Mouse (Mus musculus): Measurements from ENCODE around the gene Ing2.

DNA sequence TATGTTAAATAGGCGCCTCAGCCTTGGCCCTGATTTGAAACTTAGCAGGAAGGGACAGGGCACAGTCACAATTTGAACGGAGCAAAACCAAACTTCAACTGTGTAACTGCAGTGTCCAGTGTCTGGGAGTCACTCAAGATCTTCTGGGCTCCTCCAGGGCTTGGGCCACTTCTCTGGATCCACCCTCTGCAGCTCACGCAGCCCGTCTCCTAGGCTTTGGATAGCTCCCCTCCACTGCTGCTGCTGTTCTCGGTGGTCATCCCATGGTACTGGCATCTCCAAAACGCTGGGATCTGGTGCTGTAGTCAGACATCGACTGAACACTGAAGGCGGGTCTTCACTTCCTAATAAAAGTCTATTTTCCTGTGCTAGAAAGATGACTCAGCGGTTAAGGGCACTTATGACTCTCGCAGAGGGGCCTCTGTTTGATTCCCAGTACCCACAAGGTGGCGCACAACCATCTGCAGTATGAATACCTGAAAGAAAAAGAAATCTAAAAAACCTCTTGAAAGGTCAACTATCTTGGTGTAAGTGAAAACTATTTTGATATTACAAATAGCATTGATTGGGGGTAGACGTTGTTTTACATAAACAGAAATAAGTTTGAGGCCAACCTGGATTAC, 14.5 kb upstream of the Ing2 start:
- TF ChIP-seq E2F4 (IDR thresholded peaks at IDR 0.05; ENCODE audit: insufficient replicate concordance, low read depth, low read length) = no peak
- peak; percentile 16 to 62; a peak in 3 of 4 replicates for TF ChIP-seq CTCF (conservative IDR thresholded peaks at IDR 0.05 in 1 of 2, IDR thresholded peaks at IDR 0.05 in 1 of 2; ENCODE audit: low read depth in 2 of 2, low read length in 2 of 2)
- TF ChIP-seq MYC (IDR thresholded peaks at IDR 0.05; ENCODE audit: low read depth, low read length) = no peak
- TF ChIP-seq RCOR1 (conservative IDR thresholded peaks at IDR 0.05; ENCODE audit: low read depth, low read length) = no peak
- TF ChIP-seq NELFE (IDR thresholded peaks at IDR 0.05; ENCODE audit: low read depth, low read length) = no peak
- TF ChIP-seq USF2 (conservative IDR thresholded peaks at IDR 0.05; ENCODE audit: low read depth, low read length) = no peak
- no peak for TF ChIP-seq ZC3H11A (IDR thresholded peaks at IDR 0.05; ENCODE audit: low read depth, low read length)
- TF ChIP-seq MAFK (IDR thresholded peaks at IDR 0.05; ENCODE audit: insufficient replicate concordance, low read length) = peak; percentile 86
- TF ChIP-seq ZNF384 (IDR thresholded peaks at IDR 0.05; ENCODE audit: low read depth, low read length) = no peak
- no peak for TF ChIP-seq ZMIZ1 (IDR thresholded peaks at IDR 0.05; ENCODE audit: low read depth, low read length)
- TF ChIP-seq POLR2A (IDR thresholded peaks at IDR 0.05; ENCODE audit: low read depth, low read length) = no peak
- TF ChIP-seq MAZ (IDR thresholded peaks at IDR 0.05; ENCODE audit: low read depth, low read length) = no peak

Measured in CH12.LX (cell line).